Mouse (Mus musculus): ENCODE measurements at regions not wholly inside any gene's neighbourhood (a gene's known extent, or its start where the extent isn't known, plus 50 kb on each side); places are given as distances from the start of the nearest gene placed in this dataset.
"Not testable (repeated sequence)": the region's sequence is repeated elsewhere in the genome, so short reads cannot be mapped to it uniquely, and the experiment has no call there.

DNA sequence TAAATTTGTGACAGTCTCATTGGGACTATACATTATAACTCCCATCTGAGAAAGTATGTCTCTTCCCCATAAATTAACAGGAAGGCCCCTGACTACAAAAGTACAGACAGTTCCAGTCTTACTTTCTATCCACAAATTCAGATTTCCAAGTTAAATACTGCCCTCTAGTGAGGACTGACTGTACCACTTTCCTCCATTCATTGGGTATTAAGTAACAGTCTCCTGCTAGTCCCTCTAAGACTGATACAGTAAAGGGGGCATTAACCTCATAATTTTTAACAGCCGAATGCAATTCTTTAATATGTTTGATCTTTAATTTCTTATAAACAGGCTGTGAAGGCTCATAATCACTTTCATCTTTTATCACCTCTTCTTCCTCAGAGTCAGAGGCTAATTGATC lies 131.0 kb upstream of the Adcyap1 start:
- DNase-seq (ENCODE audit: low spot score in 2 of 2): not testable (repeated sequence)

DNA sequence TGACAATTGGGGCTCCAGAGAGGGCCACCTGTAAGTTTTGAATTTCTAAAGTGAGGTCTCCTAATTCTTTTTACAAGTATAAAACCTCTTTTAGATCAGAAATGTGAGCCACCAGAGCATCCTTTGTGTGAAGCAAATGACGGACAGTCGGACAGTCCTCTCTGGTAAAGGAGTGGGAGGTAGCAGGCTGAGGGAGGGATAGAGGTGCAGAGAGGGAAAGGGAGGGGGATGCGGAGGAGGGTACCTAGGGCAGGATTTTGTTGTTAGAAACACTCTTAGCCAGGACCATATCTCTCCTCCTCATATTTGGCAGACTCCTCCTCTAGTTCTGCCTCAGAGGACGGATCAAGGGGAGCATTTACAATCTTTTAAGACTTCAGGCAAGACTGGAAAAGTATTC lies 130.3 kb upstream of the Adcyap1 start:
- DNase-seq (ENCODE audit: low spot score in 2 of 2): no peak

DNA sequence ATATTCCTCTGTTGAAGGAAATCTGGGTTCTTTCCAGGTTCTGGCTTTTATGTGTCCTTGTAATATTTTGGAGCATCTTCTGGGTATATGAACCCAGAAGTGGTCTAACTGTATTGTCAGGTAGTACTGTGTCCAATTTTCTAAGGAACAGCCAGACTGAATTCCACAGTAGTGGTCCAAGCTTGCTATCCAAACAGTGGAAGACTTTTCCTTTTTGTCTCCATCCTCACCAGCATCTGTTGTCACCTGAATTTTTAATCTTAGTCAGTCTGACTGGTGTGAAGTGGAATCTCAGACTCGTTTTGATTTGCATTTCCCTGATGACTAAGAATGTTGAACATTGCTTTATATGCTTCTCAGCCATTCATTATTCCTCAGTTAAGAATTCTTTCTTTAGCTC lies 114.8 kb upstream of the Adcyap1 start:
- no peak for DNase-seq (ENCODE audit: low spot score in 2 of 2)

DNA sequence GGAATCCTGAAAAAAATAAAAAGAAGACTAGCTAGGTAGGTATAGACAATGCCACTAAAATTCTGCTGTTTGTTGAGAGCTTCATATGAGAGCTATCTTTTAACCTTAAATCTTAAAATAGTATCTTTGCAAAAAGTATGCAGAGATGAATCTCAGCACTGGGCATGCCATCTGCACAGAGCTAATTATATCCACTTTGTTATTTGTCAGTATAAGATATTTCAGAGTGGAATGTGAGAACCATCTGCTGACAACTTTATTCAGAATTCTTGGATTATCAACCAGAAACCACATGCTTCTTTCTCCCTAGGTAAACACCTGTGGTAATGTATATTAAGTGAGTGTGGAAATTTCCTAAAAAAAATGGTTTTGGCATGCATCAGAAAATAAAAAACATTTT lies 94.3 kb upstream of the Adcyap1 start:
- no peak for DNase-seq (ENCODE audit: low spot score in 2 of 2)

DNA sequence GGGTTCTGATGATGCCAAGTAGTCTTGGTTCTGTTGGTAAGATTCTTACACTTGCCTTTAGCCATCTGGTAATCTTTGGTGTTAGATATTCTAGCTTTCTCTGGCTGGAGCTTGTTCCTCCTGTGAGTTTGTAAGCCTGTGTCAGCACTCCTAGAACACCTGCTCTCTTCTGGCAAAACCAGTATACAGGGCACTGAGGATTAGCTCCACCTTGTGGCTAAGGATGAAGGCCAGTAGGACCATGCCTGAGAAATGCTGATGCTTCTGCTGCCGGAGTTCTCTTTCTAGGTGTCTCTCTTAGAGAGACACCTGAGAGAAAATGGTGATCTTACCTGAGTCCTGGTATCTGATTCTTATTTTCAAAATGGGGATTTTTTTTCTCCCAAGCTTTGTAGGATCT lies 58.8 kb upstream of the Adcyap1 start:
- DNase-seq (ENCODE audit: low spot score in 2 of 2): peak in 1 of 2 experiments; percentile 12

DNA sequence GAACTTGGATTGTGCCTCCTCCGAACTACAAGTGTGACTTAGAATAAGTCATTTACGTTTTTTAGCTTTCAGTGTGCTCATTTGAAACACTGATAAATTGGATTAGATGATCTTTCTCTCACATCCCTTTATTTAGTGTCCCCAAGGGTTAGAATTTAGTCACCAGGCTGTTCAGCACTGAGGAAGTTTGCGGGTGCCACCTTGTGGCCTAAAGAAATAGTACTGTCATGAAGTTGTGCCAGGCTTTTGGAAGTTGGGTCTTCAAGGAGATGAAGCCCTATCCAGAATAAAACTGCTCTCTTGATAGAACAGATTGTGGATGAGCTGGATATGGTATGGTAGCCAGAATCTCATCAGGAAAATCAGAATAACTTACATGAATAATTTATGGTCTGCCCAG lies 57.7 kb upstream of the Adcyap1 start:
- DNase-seq (ENCODE audit: low spot score in 2 of 2): peak; percentile 61 to 75
